Mouse (Mus musculus) neutrophil, adult 83 days (primary cell): ENCODE measurements around the gene 4932414N04Rik. TPM values are rescaled to one million over a fixed set of nuclear protein-coding genes. Genes with fewer than 3 reads are reported as not detected.

Experiments used
- total RNA-seq, 2 experiments: library from RNA; stranded (reverse); gene quantifications; one replicate each; pipeline ENCODE4 v1.2.4; 2023

4932414N04Rik gene
- not detected for total RNA-seq

GRCm38 (mm10) chr2:68656186-68656585, at the start of gene 4932414N04Rik:
Gene 4932414N04Rik (plus strand): TSS chr2:68656486.

Other genes starting within 250 kb of the 4932414N04Rik start
- 10 to 100 TPM; 33.4 to 39.7 TPM for gene Stk39, start 184.2 kb upstream of the 4932414N04Rik start, total RNA-seq
- not detected for gene 4933409G03Rik, start 74.1 kb upstream of the 4932414N04Rik start, total RNA-seq
- gene Cers6, start 205.0 kb downstream of the 4932414N04Rik start, total RNA-seq: 100 to 1,000 TPM; 211 to 247 TPM